Mouse (Mus musculus): ENCODE results near the gene Epha4. TPM values are rescaled to one million over a fixed set of nuclear protein-coding genes. Genes with fewer than 3 reads are reported as not detected.
A peak's percentile ranks its signal among the peaks of the same experiment; 100 is the strongest.

The Epha4 gene
- polyA plus RNA-seq (2015; fragmentation: Nextera tagmentation; extraction: Ambion mirVana), result 8.7 and 10.4 TPM in 2 replicates

- peak within 1 kb of the TSS; percentile 57 for H3K4me3 ChIP-seq (replicated peaks)
- peak within 1 kb of the TSS; percentile 50 for H3K9ac ChIP-seq
- peak within 1 kb of the TSS; percentile 59 for H3K27ac ChIP-seq
- H3K4me1 ChIP-seq (replicated peaks), result peaks cover 15% of the 10 kb centered on the region
- H3K36me3 ChIP-seq, result no peaks in the 10 kb centered on the region
- ATAC-seq, result peak; percentile 95
- H3K9me3 ChIP-seq, result no peaks in the 10 kb centered on the region
- peak within 1 kb of the TSS; percentile 97 for H3K4me2 ChIP-seq (replicated peaks)
- under 1% methylated on average over 40 of the region's 40 CpGs for WGBS
- H3K27me3 ChIP-seq (replicated peaks), result no peaks in the 10 kb centered on the region
Observed at GRCm38 (mm10) chr1:77514963-77515650, at the start of gene Epha4. TSS of gene Epha4 (minus strand) at chr1:77515088.

GRCm38 (mm10) chr1:77556199-77556598 is 41.3 kb upstream of the Epha4 start:
- Histone ChIP-seq H3K27ac (no peak overlapping the region), H3K36me3 (no peaks in the 10 kb centered on the region), H3K9ac (no peak overlapping the region), H3K4me3 (replicated peaks) (no peak overlapping the region), H3K4me2 (replicated peaks) (no peak overlapping the region), H3K4me1 (replicated peaks) (no peaks in the 10 kb centered on the region), H3K9me3 (no peaks in the 10 kb centered on the region), H3K27me3 (replicated peaks) (no peaks in the 10 kb centered on the region)
- ATAC-seq, result no peak
- WGBS, result 91% methylated on average over 3 of the region's 3 CpGs

DNA sequence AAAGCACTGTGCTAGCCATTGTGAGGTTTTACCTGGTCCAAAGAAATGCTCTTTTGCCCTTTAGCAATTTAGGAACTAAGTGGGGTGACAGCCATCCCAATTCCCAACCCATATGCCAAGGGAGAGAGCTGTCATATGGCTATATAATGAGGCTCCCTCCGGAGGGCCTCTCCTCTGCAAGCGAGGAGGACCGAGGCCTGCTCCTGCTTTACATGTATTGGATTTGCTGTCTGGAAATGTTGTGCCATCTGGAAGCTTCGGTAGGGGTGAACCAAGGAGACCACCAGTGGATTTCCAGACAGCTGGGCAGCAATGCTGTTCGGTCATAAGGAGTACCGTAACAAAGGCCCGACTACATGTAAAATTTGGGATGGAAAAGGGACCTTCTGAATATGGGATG is 37.0 kb upstream of the Epha4 start:
- Histone ChIP-seq H3K27me3 (replicated peaks) (no peaks in the 10 kb centered on the region), H3K9me3 (no peaks in the 10 kb centered on the region), H3K4me2 (replicated peaks) (no peak overlapping the region), H3K9ac (no peak overlapping the region), H3K27ac (no peak overlapping the region), H3K4me3 (replicated peaks) (no peak overlapping the region), H3K36me3 (no peaks in the 10 kb centered on the region), H3K4me1 (replicated peaks) (no peaks in the 10 kb centered on the region)
- ATAC-seq, result no peak
- 95% methylated on average over 7 of the region's 7 CpGs for WGBS

DNA sequence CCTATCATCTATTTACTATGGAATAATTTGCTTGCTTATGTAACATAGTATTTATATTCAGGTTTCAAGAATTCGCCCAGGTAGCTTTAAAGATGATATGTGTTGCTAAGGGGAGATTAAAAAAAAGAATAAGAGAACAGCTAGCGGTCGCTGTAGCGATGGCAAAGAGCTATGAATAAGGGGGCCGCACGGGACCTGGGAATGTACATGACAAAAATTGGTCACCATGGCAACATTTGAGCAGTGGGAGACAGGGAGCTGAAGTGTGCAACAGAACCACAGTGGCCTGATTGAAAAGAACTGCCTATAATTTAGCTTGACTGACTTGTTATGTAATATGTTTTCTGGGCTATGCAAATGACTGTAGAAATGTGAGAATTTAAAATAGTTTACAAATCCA is 30.8 kb upstream of the Epha4 start:
- Histone ChIP-seq H3K27me3 (replicated peaks) (no peaks in the 10 kb centered on the region), H3K27ac (no peak overlapping the region), H3K4me1 (replicated peaks) (no peaks in the 10 kb centered on the region), H3K4me3 (replicated peaks) (no peak overlapping the region), H3K9ac (no peak overlapping the region), H3K4me2 (replicated peaks) (no peak overlapping the region), H3K36me3 (no peaks in the 10 kb centered on the region), H3K9me3 (no peaks in the 10 kb centered on the region)
- 79% methylated on average over 6 of the region's 6 CpGs for WGBS
- ATAC-seq, result no peak

DNA sequence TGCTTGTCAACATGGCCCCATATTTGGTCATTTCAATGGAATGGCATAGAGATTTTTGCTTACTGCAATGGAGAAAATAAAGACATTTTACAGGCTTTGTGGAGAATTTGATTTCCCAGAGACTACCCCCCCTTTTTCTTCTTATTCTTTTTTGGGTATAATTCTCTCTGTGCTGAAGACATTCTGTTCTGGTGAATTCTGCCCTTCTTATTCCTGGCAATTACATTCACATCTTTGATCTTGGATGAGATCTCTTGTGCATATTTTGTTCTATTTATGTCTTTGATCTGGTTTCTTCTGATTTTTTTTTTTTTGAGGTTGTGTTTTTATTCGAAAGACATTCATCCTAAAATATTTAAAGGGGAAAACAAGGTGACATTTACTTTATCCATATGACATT is 30.1 kb upstream of the Epha4 start:
- Histone ChIP-seq H3K27me3 (replicated peaks) (no peaks in the 10 kb centered on the region), H3K9ac (no peak overlapping the region), H3K4me1 (replicated peaks) (no peaks in the 10 kb centered on the region), H3K4me3 (replicated peaks) (no peak overlapping the region), H3K36me3 (no peaks in the 10 kb centered on the region), H3K9me3 (no peaks in the 10 kb centered on the region), H3K27ac (no peak overlapping the region), H3K4me2 (replicated peaks) (no peak overlapping the region)
- WGBS, result 86% methylated on average over 1 of the region's 1 CpGs
- no peak for ATAC-seq

DNA sequence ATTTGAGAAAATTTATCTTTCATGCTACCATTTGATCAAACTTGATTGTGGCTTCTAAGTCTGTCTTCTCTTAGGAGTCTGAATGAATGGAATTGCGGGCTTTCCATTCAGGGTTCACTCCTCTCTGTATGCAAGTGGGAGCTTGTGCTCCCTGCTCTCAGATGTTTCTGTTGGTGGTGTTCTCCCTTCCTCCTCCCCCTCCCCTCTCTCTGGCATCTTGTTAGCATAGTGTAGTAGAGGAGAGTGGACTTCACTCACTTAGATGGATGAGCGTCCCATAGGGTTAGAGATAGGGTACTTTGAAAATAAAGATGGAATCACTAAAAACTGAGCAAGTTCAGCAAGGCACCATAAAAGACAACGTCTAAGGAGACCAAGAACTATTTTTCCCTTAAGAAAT is 29.4 kb upstream of the Epha4 start:
- ATAC-seq, result no peak
- 42% methylated on average over 3 of the region's 3 CpGs for WGBS

GRCm38 (mm10) chr1:77539945-77540344 is 25.1 kb upstream of the Epha4 start:
- H3K4me1 ChIP-seq (replicated peaks), result no peaks in the 10 kb centered on the region
- no peak overlapping the region for H3K4me3 ChIP-seq (replicated peaks)
- H3K9me3 ChIP-seq, result no peaks in the 10 kb centered on the region
- no peak for ATAC-seq
- no peak overlapping the region for H3K27ac ChIP-seq
- no peaks in the 10 kb centered on the region for H3K27me3 ChIP-seq (replicated peaks)
- 90% methylated on average over 12 of the region's 12 CpGs for WGBS
- no peak overlapping the region for H3K9ac ChIP-seq
- no peaks in the 10 kb centered on the region for H3K36me3 ChIP-seq
- no peak overlapping the region for H3K4me2 ChIP-seq (replicated peaks)

More for the DNA sequence above, 29.4 kb upstream of the Epha4 start:
- Histone ChIP-seq H3K27me3 (replicated peaks) (no peaks in the 10 kb centered on the region), H3K4me3 (replicated peaks) (no peak overlapping the region), H3K27ac (no peak overlapping the region), H3K9ac (no peak overlapping the region), H3K36me3 (no peaks in the 10 kb centered on the region), H3K4me1 (replicated peaks) (no peaks in the 10 kb centered on the region), H3K4me2 (replicated peaks) (no peak overlapping the region), H3K9me3 (no peaks in the 10 kb centered on the region)

DNA sequence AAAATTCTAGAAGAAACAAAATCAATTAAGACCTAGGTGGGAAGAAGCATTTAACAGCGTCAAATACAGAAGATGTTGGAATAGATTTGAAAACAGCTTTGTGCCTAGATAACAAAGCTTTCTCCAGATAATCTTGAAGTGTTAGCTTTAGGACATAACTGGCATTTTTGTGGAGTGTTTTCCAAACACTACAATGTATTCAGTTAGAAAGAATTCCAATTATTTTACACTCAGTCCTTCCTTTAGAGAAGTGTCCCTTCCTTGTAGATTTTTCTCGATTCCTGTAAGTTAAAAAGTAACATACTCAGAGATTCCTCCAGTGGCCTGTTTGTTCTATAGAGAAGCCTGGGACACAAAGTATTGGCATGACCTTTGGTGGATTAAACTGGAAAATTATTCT is 23.7 kb upstream of the Epha4 start:
- WGBS, result 42% methylated on average over 2 of the region's 2 CpGs
- Histone ChIP-seq H3K4me3 (replicated peaks) (no peak overlapping the region), H3K9ac (no peak overlapping the region), H3K27me3 (replicated peaks) (no peaks in the 10 kb centered on the region), H3K36me3 (no peaks in the 10 kb centered on the region), H3K4me2 (replicated peaks) (no peak overlapping the region), H3K9me3 (no peaks in the 10 kb centered on the region), H3K27ac (no peak overlapping the region), H3K4me1 (replicated peaks) (no peaks in the 10 kb centered on the region)
- ATAC-seq, result no peak

DNA sequence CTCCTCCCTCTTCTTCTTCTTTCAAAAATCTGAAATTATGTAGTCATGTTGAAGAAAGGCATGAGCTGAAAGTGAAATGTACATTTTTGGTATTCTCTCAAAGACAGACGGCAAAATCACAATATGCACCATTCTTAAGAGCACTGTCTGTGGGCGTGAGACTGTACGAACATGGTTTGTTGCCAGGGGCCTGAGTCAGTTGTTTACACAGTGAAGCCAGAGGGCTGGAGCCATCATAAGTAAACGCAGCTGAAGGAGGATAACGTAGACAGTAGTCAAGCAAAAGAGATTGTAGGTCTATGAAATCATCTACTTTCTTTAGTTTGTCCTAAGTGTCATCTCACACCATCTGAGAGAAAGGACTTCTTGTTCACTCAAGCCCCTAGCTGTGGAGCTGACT is 21.0 kb upstream of the Epha4 start:
- H3K9ac ChIP-seq, result no peak overlapping the region
- H3K27me3 ChIP-seq (replicated peaks), result no peaks in the 10 kb centered on the region
- no peak overlapping the region for H3K4me3 ChIP-seq (replicated peaks)
- no peak for ATAC-seq
- no peaks in the 10 kb centered on the region for H3K36me3 ChIP-seq
- H3K27ac ChIP-seq, result no peak overlapping the region
- WGBS, result 28% methylated on average over 5 of the region's 5 CpGs
- H3K9me3 ChIP-seq, result no peaks in the 10 kb centered on the region
- H3K4me1 ChIP-seq (replicated peaks), result no peaks in the 10 kb centered on the region
- H3K4me2 ChIP-seq (replicated peaks), result no peak overlapping the region

- no peak overlapping the region for H3K4me3 ChIP-seq (replicated peaks)
- no peak overlapping the region for H3K27ac ChIP-seq
- H3K36me3 ChIP-seq, result no peaks in the 10 kb centered on the region
- H3K9ac ChIP-seq, result no peak overlapping the region
- 43% methylated on average over 6 of the region's 6 CpGs for WGBS
- no peaks in the 10 kb centered on the region for H3K4me1 ChIP-seq (replicated peaks)
- no peak overlapping the region for H3K4me2 ChIP-seq (replicated peaks)
- no peaks in the 10 kb centered on the region for H3K27me3 ChIP-seq (replicated peaks)
- ATAC-seq, result no peak
- H3K9me3 ChIP-seq, result no peaks in the 10 kb centered on the region
Observed at GRCm38 (mm10) chr1:77532576-77533183, 17.8 kb upstream of the Epha4 start.

DNA sequence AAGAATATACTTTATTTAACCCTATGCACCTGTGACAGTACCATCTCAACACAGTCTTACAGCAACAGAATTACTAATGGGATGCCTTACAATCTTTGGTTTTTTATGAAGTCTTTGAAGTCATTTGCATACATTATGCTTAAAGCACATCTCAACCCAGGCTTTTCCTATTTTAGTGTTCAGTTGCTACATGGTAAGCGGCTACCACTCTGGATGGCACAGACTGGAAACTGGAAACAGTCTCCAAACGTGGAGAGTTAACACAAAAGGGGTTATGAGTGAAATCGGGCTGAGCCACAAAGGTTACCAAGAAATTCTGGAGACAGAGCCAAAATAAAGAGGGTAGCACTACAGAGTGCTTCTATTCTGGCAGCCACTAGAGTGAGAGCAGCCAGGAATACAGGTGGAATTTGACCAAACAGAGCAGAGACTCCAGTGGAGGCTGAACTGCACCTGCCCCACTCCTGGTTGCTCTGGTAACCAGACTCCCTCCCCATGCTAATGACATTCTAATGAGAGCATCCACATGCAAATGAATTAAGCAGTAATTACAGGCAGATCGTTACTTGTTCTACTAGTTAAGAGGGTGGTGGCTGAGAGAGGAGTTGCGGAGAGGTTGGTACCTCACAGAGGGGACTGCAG is 17.2 kb upstream of the Epha4 start:
- Histone ChIP-seq H3K4me1 (replicated peaks) (no peaks in the 10 kb centered on the region), H3K9ac (no peak overlapping the region), H3K27me3 (replicated peaks) (no peaks in the 10 kb centered on the region), H3K27ac (no peak overlapping the region), H3K4me2 (replicated peaks) (no peak overlapping the region), H3K9me3 (no peaks in the 10 kb centered on the region), H3K36me3 (no peaks in the 10 kb centered on the region), H3K4me3 (replicated peaks) (no peak overlapping the region)
- WGBS, result 59% methylated on average over 5 of the region's 5 CpGs
- ATAC-seq, result no peak

DNA sequence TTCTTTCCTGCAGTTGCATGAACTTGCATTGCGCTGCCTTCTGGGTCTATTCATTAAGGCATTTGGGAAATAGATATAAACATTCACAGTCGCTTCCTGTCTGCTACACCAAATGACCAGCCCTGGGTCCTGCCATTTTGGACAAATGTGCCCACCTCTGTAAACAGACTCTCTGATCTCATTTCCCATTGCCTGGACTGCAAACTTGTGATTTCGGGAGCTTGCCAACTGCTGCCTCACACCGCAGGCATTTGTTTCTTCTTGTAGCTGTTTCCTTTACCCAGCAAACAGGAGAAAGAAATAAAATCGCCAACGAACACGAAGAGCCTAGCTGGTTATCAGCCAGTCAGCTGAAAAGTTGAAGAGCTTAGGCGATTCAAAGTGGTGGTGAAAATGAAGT is 10.2 kb upstream of the Epha4 start:
- Histone ChIP-seq H3K9me3 (no peaks in the 10 kb centered on the region), H3K4me3 (replicated peaks) (no peak overlapping the region), H3K4me2 (replicated peaks) (no peak overlapping the region), H3K27ac (no peak overlapping the region), H3K4me1 (replicated peaks) (no peaks in the 10 kb centered on the region), H3K27me3 (replicated peaks) (no peaks in the 10 kb centered on the region), H3K9ac (no peak overlapping the region), H3K36me3 (no peaks in the 10 kb centered on the region)
- no peak for ATAC-seq
- 70% methylated on average over 8 of the region's 8 CpGs for WGBS

GRCm38 (mm10) chr1:77523354-77523753 is 8.5 kb upstream of the Epha4 start:
- no peaks in the 10 kb centered on the region for H3K36me3 ChIP-seq
- no peak overlapping the region for H3K9ac ChIP-seq
- no peak for ATAC-seq
- H3K9me3 ChIP-seq, result no peaks in the 10 kb centered on the region
- no peak overlapping the region for H3K27ac ChIP-seq
- no peaks in the 10 kb centered on the region for H3K4me1 ChIP-seq (replicated peaks)
- no peak overlapping the region for H3K4me3 ChIP-seq (replicated peaks)
- H3K27me3 ChIP-seq (replicated peaks), result no peaks in the 10 kb centered on the region
- H3K4me2 ChIP-seq (replicated peaks), result no peak overlapping the region
- WGBS, result 63% methylated on average over 2 of the region's 2 CpGs

Data from intestine, embryonic 15.5 days (tissue).